Mouse (Mus musculus): ENCODE measurements around the gene Themis2.

- TF ChIP-seq POLR2A (IDR thresholded peaks at IDR 0.05; ENCODE audit: insufficient read depth, low read depth, low read length) (no peak), CTCF (IDR thresholded peaks at IDR 0.05; ENCODE audit: insufficient read depth, low read depth, low read length) (no peak)
Measured at GRCm38 (mm10) chr4:132794028-132794427, 2.2 kb downstream of the Themis2 start.
